Mouse (Mus musculus): Measurements from ENCODE around the gene Immp2l.

GRCm38 (mm10) chr12:41763396-41763795, 739.5 kb downstream of the Immp2l start:
- no peak for TF ChIP-seq POLR2A (IDR thresholded peaks at IDR 0.05; ENCODE audit: extremely low read depth, insufficient read depth, low read length)
- no peak for TF ChIP-seq CTCF (IDR thresholded peaks at IDR 0.05; ENCODE audit: low read depth, low read length)

Measured in liver, adult 2 months (tissue).